Mouse (Mus musculus): Measurements from ENCODE around the gene Mbd3.

Gene Mbd3

GRCm38 (mm10) chr10:80423562-80423961, 24.2 kb upstream of the Mbd3 start:
- no peak for DNase-seq (ENCODE audit: low read depth, low spot score)

- no peak for DNase-seq (ENCODE audit: low read depth, low spot score)
Observed at GRCm38 (mm10) chr10:80421651-80422472, 22.5 kb upstream of the Mbd3 start.

GRCm38 (mm10) chr10:80421208-80421607, 21.9 kb upstream of the Mbd3 start:
- DNase-seq (ENCODE audit: low read depth, low spot score): no peak

GRCm38 (mm10) chr10:80420729-80421128, 21.4 kb upstream of the Mbd3 start:
- no peak for DNase-seq (ENCODE audit: low read depth, low spot score)

GRCm38 (mm10) chr10:80419419-80419818, 20.1 kb upstream of the Mbd3 start:
- DNase-seq (ENCODE audit: low read depth, low spot score): no peak

- no peak for DNase-seq (ENCODE audit: low read depth, low spot score)
Observed at GRCm38 (mm10) chr10:80418311-80418710, 19.0 kb upstream of the Mbd3 start.

GRCm38 (mm10) chr10:80417841-80418240, 18.5 kb upstream of the Mbd3 start:
- no peak for DNase-seq (ENCODE audit: low read depth, low spot score)

GRCm38 (mm10) chr10:80417371-80417770, 18.0 kb upstream of the Mbd3 start:
- no peak for DNase-seq (ENCODE audit: low read depth, low spot score)

GRCm38 (mm10) chr10:80415566-80415965, 16.2 kb upstream of the Mbd3 start:
- DNase-seq (ENCODE audit: low read depth, low spot score): no peak

- no peak for DNase-seq (ENCODE audit: low read depth, low spot score)
Observed at GRCm38 (mm10) chr10:80412656-80413541, 13.5 kb upstream of the Mbd3 start.

GRCm38 (mm10) chr10:80407924-80408323, 8.6 kb upstream of the Mbd3 start:
- DNase-seq (ENCODE audit: low read depth, low spot score): no peak

GRCm38 (mm10) chr10:80406684-80407501, 7.5 kb upstream of the Mbd3 start, which contains the start of gene Uqcr11:
TSS of gene Uqcr11 (minus strand) at chr10:80406830.
- DNase-seq (ENCODE audit: low read depth, low spot score): peak; percentile 93

GRCm38 (mm10) chr10:80405481-80406173, 6.3 kb upstream of the Mbd3 start:
- no peak for DNase-seq (ENCODE audit: low read depth, low spot score)

GRCm38 (mm10) chr10:80403044-80403692, 3.8 kb upstream of the Mbd3 start:
- no peak for DNase-seq (ENCODE audit: low read depth, low spot score)

GRCm38 (mm10) chr10:80400704-80401161, 1.4 kb upstream of the Mbd3 start:
- DNase-seq (ENCODE audit: low read depth, low spot score): no peak

GRCm38 (mm10) chr10:80399973-80400703, 788 bp upstream of the Mbd3 start:
- DNase-seq (ENCODE audit: low read depth, low spot score): no peak

GRCm38 (mm10) chr10:80398719-80399190, 595 bp downstream of the Mbd3 start:
- DNase-seq (ENCODE audit: low read depth, low spot score): peak; percentile 100

- no peak for DNase-seq (ENCODE audit: low read depth, low spot score)
Observed at GRCm38 (mm10) chr10:80398174-80398535, 1.2 kb downstream of the Mbd3 start.

- DNase-seq (ENCODE audit: low read depth, low spot score): no peak
Observed at GRCm38 (mm10) chr10:80397524-80398173, 1.7 kb downstream of the Mbd3 start.
